Mouse (Mus musculus): ENCODE data around the gene Ccdc89. TPM values are rescaled to one million over a fixed set of nuclear protein-coding genes. Genes with fewer than 3 reads are reported as not detected.

The Ccdc89 gene
- polyA plus RNA-seq, 1 experiment from 2014 or later, result 3.5 TPM

- no peaks in the 10 kb centered on the region for H3K36me3 ChIP-seq (replicated peaks; ENCODE audit: control insufficient read depth, insufficient read depth, low read depth, low read length)
- no peak overlapping the region for H3K4me2 ChIP-seq (ENCODE audit: low read depth, low read length)
- no peak overlapping the region for H3K4me3 ChIP-seq (ENCODE audit: low read depth, low read length)
- no peak overlapping the region for H3K9ac ChIP-seq (replicated peaks; ENCODE audit: low read length)
- no peak overlapping the region for H3K27ac ChIP-seq (replicated peaks; ENCODE audit: low read depth, low read length)
- no peaks in the 10 kb centered on the region for H3K9me3 ChIP-seq (replicated peaks; ENCODE audit: control insufficient read depth, low read length)
- DNase-seq (ENCODE audit: low spot score) (no peak), ATAC-seq (replicated peaks; ENCODE audit: insufficient number of reproducible peaks, low FRiP score, low TSS enrichment, low read depth) (no peak)
- H3K27me3 ChIP-seq (ENCODE audit: control insufficient read depth, insufficient read depth, low read length), result no peaks in the 10 kb centered on the region
- no peaks in the 10 kb centered on the region for H3K4me1 ChIP-seq (ENCODE audit: control insufficient read depth, insufficient read depth, low read length)
Measured at GRCm38 (mm10) chr7:90432221-90432620, 5.8 kb downstream of the Ccdc89 start.

GRCm38 (mm10) chr7:90440044-90440443 is 13.7 kb downstream of the Ccdc89 start:
- DNase-seq (ENCODE audit: low spot score) (no peak), ATAC-seq (replicated peaks; ENCODE audit: insufficient number of reproducible peaks, low FRiP score, low TSS enrichment, low read depth) (no peak)
- Histone ChIP-seq H3K4me2 (ENCODE audit: low read depth, low read length) (no peak overlapping the region), H3K4me3 (ENCODE audit: low read depth, low read length) (no peak overlapping the region), H3K27ac (replicated peaks; ENCODE audit: low read depth, low read length) (no peak overlapping the region), H3K36me3 (replicated peaks; ENCODE audit: control insufficient read depth, insufficient read depth, low read depth, low read length) (no peaks in the 10 kb centered on the region), H3K9ac (replicated peaks; ENCODE audit: low read length) (no peak overlapping the region), H3K27me3 (ENCODE audit: control insufficient read depth, insufficient read depth, low read length) (no peaks in the 10 kb centered on the region), H3K9me3 (replicated peaks; ENCODE audit: control insufficient read depth, low read length) (no peaks in the 10 kb centered on the region), H3K4me1 (ENCODE audit: control insufficient read depth, insufficient read depth, low read length) (no peaks in the 10 kb centered on the region)
- 92% methylated on average over 4 of the region's 4 CpGs for WGBS

- Histone ChIP-seq H3K9ac (replicated peaks; ENCODE audit: low read length) (peak overlapping the region; percentile 99), H3K9me3 (replicated peaks; ENCODE audit: control insufficient read depth, low read length) (no peaks in the 10 kb centered on the region)
Measured at GRCm38 (mm10) chr7:90442070-90442469, 15.7 kb downstream of the Ccdc89 start.

GRCm38 (mm10) chr7:90442518-90443080 is 16.2 kb downstream of the Ccdc89 start, which contains the start of gene Crebzf:
TSS of gene Crebzf (plus strand) at chr7:90442729.
- Histone ChIP-seq H3K9me3 (replicated peaks; ENCODE audit: control insufficient read depth, low read length) (no peaks in the 10 kb centered on the region), H3K4me1 (ENCODE audit: control insufficient read depth, insufficient read depth, low read length) (no peaks in the 10 kb centered on the region), H3K27me3 (ENCODE audit: control insufficient read depth, insufficient read depth, low read length) (no peaks in the 10 kb centered on the region), H3K9ac (replicated peaks; ENCODE audit: low read length) (peak within 1 kb of the TSS; percentile 99), H3K36me3 (replicated peaks; ENCODE audit: control insufficient read depth, insufficient read depth, low read depth, low read length) (no peaks in the 10 kb centered on the region), H3K4me3 (ENCODE audit: low read depth, low read length) (peak within 1 kb of the TSS; percentile 97), H3K27ac (replicated peaks; ENCODE audit: low read depth, low read length) (peak within 1 kb of the TSS; percentile 97), H3K4me2 (ENCODE audit: low read depth, low read length) (peak within 1 kb of the TSS; percentile 61)
- ATAC-seq (replicated peaks; ENCODE audit: insufficient number of reproducible peaks, low FRiP score, low TSS enrichment, low read depth), result peak; percentile 95
- WGBS, result 1% methylated on average over 51 of the region's 54 CpGs
- peak; percentile 99 for DNase-seq (ENCODE audit: low spot score)

More at GRCm38 (mm10) chr7:90442070-90442469, 15.7 kb downstream of the Ccdc89 start:
- Histone ChIP-seq H3K36me3 (replicated peaks; ENCODE audit: control insufficient read depth, insufficient read depth, low read depth, low read length) (no peaks in the 10 kb centered on the region), H3K4me1 (ENCODE audit: control insufficient read depth, insufficient read depth, low read length) (no peaks in the 10 kb centered on the region), H3K27me3 (ENCODE audit: control insufficient read depth, insufficient read depth, low read length) (no peaks in the 10 kb centered on the region), H3K27ac (replicated peaks; ENCODE audit: low read depth, low read length) (no peak overlapping the region), H3K4me2 (ENCODE audit: low read depth, low read length) (peak overlapping the region; percentile 46), H3K4me3 (ENCODE audit: low read depth, low read length) (peak overlapping the region; percentile 97)
- DNase-seq (ENCODE audit: low spot score) (peak; percentile 18), ATAC-seq (replicated peaks; ENCODE audit: insufficient number of reproducible peaks, low FRiP score, low TSS enrichment, low read depth) (no peak)
- 15% methylated on average over 4 of the region's 4 CpGs for WGBS

GRCm38 (mm10) chr7:90443101-90444091 is 17.0 kb downstream of the Ccdc89 start:
- no peaks in the 10 kb centered on the region for H3K9me3 ChIP-seq (replicated peaks; ENCODE audit: control insufficient read depth, low read length)
- peak overlapping the region; percentile 97 for H3K4me3 ChIP-seq (ENCODE audit: low read depth, low read length)
- ATAC-seq (replicated peaks; ENCODE audit: insufficient number of reproducible peaks, low FRiP score, low TSS enrichment, low read depth) (peak; percentile 80), DNase-seq (ENCODE audit: low spot score) (peak; percentile 74)
- WGBS, result under 1% methylated on average over 110 of the region's 123 CpGs
- H3K27ac ChIP-seq (replicated peaks; ENCODE audit: low read depth, low read length), result peak overlapping the region; percentile 97
- H3K9ac ChIP-seq (replicated peaks; ENCODE audit: low read length), result peak overlapping the region; percentile 99
- H3K27me3 ChIP-seq (ENCODE audit: control insufficient read depth, insufficient read depth, low read length), result no peaks in the 10 kb centered on the region
- H3K4me1 ChIP-seq (ENCODE audit: control insufficient read depth, insufficient read depth, low read length), result no peaks in the 10 kb centered on the region
- H3K36me3 ChIP-seq (replicated peaks; ENCODE audit: control insufficient read depth, insufficient read depth, low read depth, low read length), result no peaks in the 10 kb centered on the region
- peak overlapping the region; percentile 61 for H3K4me2 ChIP-seq (ENCODE audit: low read depth, low read length)

- H3K4me2 ChIP-seq (ENCODE audit: low read depth, low read length), result peak overlapping the region; percentile 61
- WGBS, result under 1% methylated on average over 6 of the region's 6 CpGs
- no peaks in the 10 kb centered on the region for H3K9me3 ChIP-seq (replicated peaks; ENCODE audit: control insufficient read depth, low read length)
- H3K27ac ChIP-seq (replicated peaks; ENCODE audit: low read depth, low read length), result no peak overlapping the region; the same call in 1 of the 2 replicates
- peak overlapping the region; percentile 97 for H3K4me3 ChIP-seq (ENCODE audit: low read depth, low read length)
- ATAC-seq (replicated peaks; ENCODE audit: insufficient number of reproducible peaks, low FRiP score, low TSS enrichment, low read depth), result no peak
- H3K4me1 ChIP-seq (ENCODE audit: control insufficient read depth, insufficient read depth, low read length), result no peaks in the 10 kb centered on the region
- peak overlapping the region; percentile 99 for H3K9ac ChIP-seq (replicated peaks; ENCODE audit: low read length)
- peak; percentile 7 for DNase-seq (ENCODE audit: low spot score)
- no peaks in the 10 kb centered on the region for H3K27me3 ChIP-seq (ENCODE audit: control insufficient read depth, insufficient read depth, low read length)
- H3K36me3 ChIP-seq (replicated peaks; ENCODE audit: control insufficient read depth, insufficient read depth, low read depth, low read length), result no peaks in the 10 kb centered on the region
Measured at GRCm38 (mm10) chr7:90444206-90444605, 17.8 kb downstream of the Ccdc89 start.

- Histone ChIP-seq H3K27ac (replicated peaks; ENCODE audit: low read depth, low read length) (no peak overlapping the region), H3K4me1 (ENCODE audit: control insufficient read depth, insufficient read depth, low read length) (no peaks in the 10 kb centered on the region; the same call in 1 of the 2 replicates), H3K27me3 (ENCODE audit: control insufficient read depth, insufficient read depth, low read length) (no peaks in the 10 kb centered on the region), H3K9ac (replicated peaks; ENCODE audit: low read length) (peak overlapping the region; percentile 76; the same call in 1 of the 2 replicates), H3K4me3 (ENCODE audit: low read depth, low read length) (peak overlapping the region; percentile 68), H3K36me3 (replicated peaks; ENCODE audit: control insufficient read depth, insufficient read depth, low read depth, low read length) (peaks cover 2% of the 10 kb centered on the region), H3K9me3 (replicated peaks; ENCODE audit: control insufficient read depth, low read length) (no peaks in the 10 kb centered on the region), H3K4me2 (ENCODE audit: low read depth, low read length) (peak overlapping the region; percentile 61)
- DNase-seq (ENCODE audit: low spot score), result no peak
- WGBS, result 37% methylated on average over 7 of the region's 7 CpGs
- no peak for ATAC-seq (replicated peaks; ENCODE audit: insufficient number of reproducible peaks, low FRiP score, low TSS enrichment, low read depth)
Measured at GRCm38 (mm10) chr7:90456149-90456844, 29.9 kb downstream of the Ccdc89 start.

Data from embryonic facial prominence, embryonic 11.5 days (tissue).